Mouse (Mus musculus) G1E (cell line): ENCODE data around the gene Cd163.

Experiments
- CTCF ChIP-seq: IDR thresholded peaks from 2 replicates; pipeline ENCODE4 v1.5.1; 2012; ENCODE audit warnings: low read depth, low read length, inconsistent platforms, mixed read lengths
- GATA1 ChIP-seq: IDR thresholded peaks from 2 replicates; pipeline ENCODE4 v1.6.1; 2012; ENCODE audit warnings: borderline replicate concordance, low read length, inconsistent platforms, mixed read lengths
- POLR2AphosphoS5 ChIP-seq: IDR thresholded peaks from 2 replicates; pipeline ENCODE4 v1.6.1; 2012; ENCODE audit warnings: low read depth, low read length, inconsistent platforms; ENCODE audit not compliant: insufficient replicate concordance

DNA sequence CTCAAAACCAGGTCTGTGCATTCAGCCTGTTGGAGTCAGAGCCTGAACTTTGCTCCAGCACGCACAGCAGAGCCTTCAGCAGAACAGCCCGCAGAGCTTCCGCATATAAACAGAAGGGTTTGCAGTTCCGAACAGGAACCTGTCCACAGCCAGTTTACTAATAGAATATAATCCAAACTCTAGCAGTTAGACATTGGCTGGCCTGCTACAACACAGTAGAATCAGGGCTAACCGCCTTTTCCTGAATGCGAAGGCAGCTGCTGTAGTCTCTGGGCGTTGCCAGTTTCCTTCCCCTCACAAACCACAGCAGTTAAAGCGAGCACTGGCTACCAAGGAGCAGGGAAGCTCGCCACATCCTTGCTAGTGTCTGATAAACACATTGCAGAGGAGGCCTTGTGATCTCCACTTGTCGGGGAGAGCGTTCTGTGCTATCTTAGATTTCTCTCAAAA, 71.0 kb downstream of the Cd163 start:
- TF ChIP-seq CTCF = no peak
- no peak for TF ChIP-seq GATA1
- TF ChIP-seq POLR2AphosphoS5 = no peak
